Mouse (Mus musculus) erythroid progenitor cell, adult 5-6 weeks (primary cell): Measurements from ENCODE around the gene Upf3a. TPM values are rescaled to one million over a fixed set of nuclear protein-coding genes. Genes with fewer than 3 reads are reported as not detected.
"Not testable (repeated sequence)": the region's sequence is repeated elsewhere in the genome, so short reads cannot be mapped to it uniquely, and the experiment has no call there.

Experiments
- ATAC-seq: replicated peaks from 2 replicates; pipeline ENCODE4 v1.8.0; 2016; ENCODE audit warnings: moderate number of reproducible peaks, mild to moderate bottlenecking, moderate TSS enrichment, inconsistent platforms; ENCODE audit not compliant: poor library complexity, low FRiP score, severe bottlenecking
- total RNA-seq, 2 experiments: library from RNA; stranded (forward) in 1 of 2; stranded (reverse) in 1 of 2; fragments of 150-400 nt in 1 of 2; fragments of 186-747, 209-891 nt in 1 of 2; gene quantifications; 2 replicates each; pipeline versions ENCODE4 v1.2.3 to v1.2.4; 2015 to 2017; ENCODE audit warnings: low replicate concordance in 2 of 2

Upf3a gene
- total RNA-seq (2015; ENCODE audit: low replicate concordance), result 11.2 and 17.2 TPM in 2 replicates
- 10.8 and 18.6 TPM in 2 replicates for total RNA-seq (2017; ENCODE audit: low replicate concordance)

GRCm38 (mm10) chr8:13785250-13785763, at the start of gene Upf3a:
TSS of gene Upf3a (plus strand) at chr8:13785615.
- peak; percentile 91 for ATAC-seq

GRCm38 (mm10) chr8:13740323-13740770, 45.1 kb upstream of the Upf3a start:
- peak; percentile 57 for ATAC-seq

GRCm38 (mm10) chr8:13740817-13741613, 44.4 kb upstream of the Upf3a start:
- peak; percentile 89 for ATAC-seq

GRCm38 (mm10) chr8:13746212-13746611, 39.2 kb upstream of the Upf3a start:
- not testable (repeated sequence) for ATAC-seq

- no peak for ATAC-seq
These were observed 37.8 kb upstream of the Upf3a start for GRCm38 (mm10) chr8:13747626-13748025.

GRCm38 (mm10) chr8:13753680-13754079, 31.7 kb upstream of the Upf3a start:
- peak; percentile 62 for ATAC-seq

- ATAC-seq, result no peak
These were observed 28.9 kb upstream of the Upf3a start for GRCm38 (mm10) chr8:13756480-13756879.

- peak; percentile 87 for ATAC-seq
These were observed 28.2 kb upstream of the Upf3a start, which contains the start of gene Cdc16 for GRCm38 (mm10) chr8:13756982-13757804. TSS of gene Cdc16 (plus strand) at chr8:13757676.

- peak; percentile 78 for ATAC-seq
These were observed 27.3 kb upstream of the Upf3a start for GRCm38 (mm10) chr8:13757805-13758727.

GRCm38 (mm10) chr8:13769206-13769605, 16.2 kb upstream of the Upf3a start:
- no peak for ATAC-seq

- no peak for ATAC-seq
These were observed 4.9 kb upstream of the Upf3a start for GRCm38 (mm10) chr8:13780536-13780935.

GRCm38 (mm10) chr8:13785764-13786299, 417 bp downstream of the Upf3a start:
- ATAC-seq, result peak; percentile 83

- ATAC-seq, result no peak
These were observed 4.2 kb downstream of the Upf3a start for GRCm38 (mm10) chr8:13789606-13790005.

- no peak for ATAC-seq
These were observed 7.8 kb downstream of the Upf3a start for GRCm38 (mm10) chr8:13793097-13793745.

GRCm38 (mm10) chr8:13793746-13794101, 8.3 kb downstream of the Upf3a start:
- ATAC-seq, result no peak

- no peak for ATAC-seq
These were observed 12.3 kb downstream of the Upf3a start for GRCm38 (mm10) chr8:13797676-13798075.

- no peak for ATAC-seq
These were observed 14.2 kb downstream of the Upf3a start for GRCm38 (mm10) chr8:13799566-13799965.

- no peak for ATAC-seq
These were observed 43.3 kb downstream of the Upf3a start for GRCm38 (mm10) chr8:13828598-13829172.
